Mouse (Mus musculus): ENCODE measurements around the gene Sema3c. TPM values are rescaled to one million over a fixed set of nuclear protein-coding genes. Genes with fewer than 3 reads are reported as not detected.

The Sema3c gene
- polyA plus RNA-seq, 1 experiment: 5.6 TPM

DNA sequence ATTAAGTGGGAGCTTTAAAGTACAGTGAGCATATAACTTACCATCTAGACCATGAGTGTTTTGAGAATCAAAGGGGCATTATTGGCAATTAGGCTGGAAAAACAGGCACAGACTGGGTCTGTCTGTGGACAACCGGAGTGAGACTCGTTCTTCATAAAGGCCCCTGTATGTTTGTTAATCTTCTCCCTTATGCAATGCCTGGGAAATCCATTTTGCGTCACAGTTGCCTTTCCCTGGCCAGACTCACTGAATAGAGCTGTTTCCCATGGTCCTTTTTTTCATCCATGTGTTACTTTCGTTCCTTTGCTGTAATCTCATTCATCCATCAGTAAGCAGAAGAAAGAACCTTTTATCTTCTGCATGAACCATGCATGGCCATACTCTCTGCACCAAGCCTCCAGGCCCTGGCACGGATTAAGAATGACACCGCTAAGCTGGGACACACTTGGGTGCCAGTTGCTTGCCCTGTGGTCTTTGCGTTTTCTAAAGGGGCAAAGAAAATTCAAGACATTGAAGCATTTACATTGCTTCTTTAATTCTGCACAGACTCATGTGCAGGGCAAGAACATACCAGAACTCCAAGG lies 73.7 kb downstream of the Sema3c start:
- H3K27ac ChIP-seq (ENCODE audit: insufficient read depth, low read depth, low read length): no peak overlapping the region
- WGBS: 73% methylated on average over 7 of the region's 7 CpGs
- no peaks in the 10 kb centered on the region for H3K27me3 ChIP-seq (replicated peaks; ENCODE audit: control insufficient read depth, insufficient read depth, low read length)
- H3K4me3 ChIP-seq (ENCODE audit: insufficient read depth, low read depth, low read length): no peak overlapping the region
- no peaks in the 10 kb centered on the region for H3K4me1 ChIP-seq (ENCODE audit: control insufficient read depth, insufficient read depth, low read length)
- H3K36me3 ChIP-seq (ENCODE audit: control insufficient read depth, insufficient read depth, low read length): no peaks in the 10 kb centered on the region
- no peak for TF ChIP-seq CTCF (conservative IDR thresholded peaks at IDR 0.05; ENCODE audit: insufficient read depth, insufficient read length, low read depth, low read length)
- TF ChIP-seq POLR2A (IDR thresholded peaks at IDR 0.05; ENCODE audit: low read depth, low read length): no peak
- DNase-seq: no peak

DNA sequence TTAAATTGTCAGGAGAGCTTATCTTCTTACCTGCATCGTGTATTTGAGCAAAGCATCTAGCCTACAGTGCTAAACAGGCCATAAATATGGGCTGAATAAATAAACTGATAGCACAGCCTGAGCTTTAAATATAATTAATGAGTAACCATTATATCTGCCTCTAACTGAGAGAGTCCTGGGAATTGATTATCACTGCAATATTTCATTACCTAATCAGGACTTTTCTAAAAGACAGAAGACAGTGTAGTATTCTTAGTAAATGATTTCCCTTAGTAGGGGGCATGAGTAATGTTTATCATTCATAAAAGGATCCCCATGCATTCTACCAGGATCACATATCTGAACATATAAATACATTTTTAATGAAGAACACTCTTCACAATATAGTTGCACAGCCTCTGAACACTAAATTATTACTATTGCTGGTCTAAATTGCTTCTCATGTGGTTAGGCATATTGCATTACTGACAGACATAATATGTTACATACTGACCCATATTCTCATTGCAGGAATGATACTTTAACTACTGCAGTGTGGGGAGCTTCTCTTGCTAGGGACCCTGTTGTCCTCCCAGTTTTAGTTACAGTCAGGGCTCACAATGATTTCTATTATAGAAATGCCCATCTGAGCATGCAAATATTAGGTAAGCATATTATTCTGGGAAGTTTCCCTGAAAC lies 74.9 kb downstream of the Sema3c start:
- DNase-seq: no peak
- no peak overlapping the region for H3K27ac ChIP-seq (ENCODE audit: insufficient read depth, low read depth, low read length)
- H3K36me3 ChIP-seq (ENCODE audit: control insufficient read depth, insufficient read depth, low read length): no peaks in the 10 kb centered on the region
- WGBS: 9% methylated on average over 1 of the region's 1 CpGs
- TF ChIP-seq POLR2A (IDR thresholded peaks at IDR 0.05; ENCODE audit: low read depth, low read length) (no peak), CTCF (conservative IDR thresholded peaks at IDR 0.05; ENCODE audit: insufficient read depth, insufficient read length, low read depth, low read length) (no peak)
- no peaks in the 10 kb centered on the region for H3K27me3 ChIP-seq (replicated peaks; ENCODE audit: control insufficient read depth, insufficient read depth, low read length)
- H3K4me1 ChIP-seq (ENCODE audit: control insufficient read depth, insufficient read depth, low read length): no peaks in the 10 kb centered on the region
- no peak overlapping the region for H3K4me3 ChIP-seq (ENCODE audit: insufficient read depth, low read depth, low read length)

DNA sequence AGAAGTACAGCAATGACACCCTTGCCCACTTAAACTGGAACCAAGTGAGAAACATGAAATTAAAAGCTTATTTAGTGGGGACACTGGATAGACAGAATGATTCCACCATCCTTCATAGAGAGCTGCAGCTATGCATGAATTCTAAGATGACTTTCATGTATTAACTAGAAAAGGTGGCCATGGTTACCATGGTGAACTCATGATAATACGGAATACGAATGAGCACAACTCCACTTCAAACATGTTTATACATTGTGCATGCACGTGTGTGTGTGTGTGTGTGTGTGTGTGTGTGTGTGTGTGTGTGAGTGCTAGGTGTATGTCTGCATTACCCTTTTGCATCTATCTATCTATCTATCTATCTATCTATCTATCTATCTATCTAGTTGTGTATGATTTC lies 87.1 kb downstream of the Sema3c start:
- no peaks in the 10 kb centered on the region for H3K36me3 ChIP-seq (ENCODE audit: control insufficient read depth, insufficient read depth, low read length)
- H3K4me3 ChIP-seq (ENCODE audit: insufficient read depth, low read depth, low read length): no peak overlapping the region
- WGBS: 77% methylated on average over 3 of the region's 3 CpGs
- no peaks in the 10 kb centered on the region for H3K4me1 ChIP-seq (ENCODE audit: control insufficient read depth, insufficient read depth, low read length)
- no peaks in the 10 kb centered on the region for H3K27me3 ChIP-seq (replicated peaks; ENCODE audit: control insufficient read depth, insufficient read depth, low read length)
- no peak overlapping the region for H3K27ac ChIP-seq (ENCODE audit: insufficient read depth, low read depth, low read length)
- no peak for DNase-seq
- no peak for TF ChIP-seq CTCF (conservative IDR thresholded peaks at IDR 0.05; ENCODE audit: insufficient read depth, insufficient read length, low read depth, low read length)
- no peak for TF ChIP-seq POLR2A (IDR thresholded peaks at IDR 0.05; ENCODE audit: low read depth, low read length)

- DNase-seq: no peak
- no peak overlapping the region for H3K4me3 ChIP-seq (ENCODE audit: insufficient read depth, low read depth, low read length)
- H3K27me3 ChIP-seq (replicated peaks; ENCODE audit: control insufficient read depth, insufficient read depth, low read length): no peaks in the 10 kb centered on the region
- no peak overlapping the region for H3K27ac ChIP-seq (ENCODE audit: insufficient read depth, low read depth, low read length)
- no peak for TF ChIP-seq POLR2A (IDR thresholded peaks at IDR 0.05; ENCODE audit: low read depth, low read length)
- no peak for TF ChIP-seq CTCF (conservative IDR thresholded peaks at IDR 0.05; ENCODE audit: insufficient read depth, insufficient read length, low read depth, low read length)
- H3K36me3 ChIP-seq (ENCODE audit: control insufficient read depth, insufficient read depth, low read length): no peaks in the 10 kb centered on the region
- H3K4me1 ChIP-seq (ENCODE audit: control insufficient read depth, insufficient read depth, low read length): no peaks in the 10 kb centered on the region
Observed at GRCm38 (mm10) chr5:17671356-17671755, 97.3 kb downstream of the Sema3c start.

DNA sequence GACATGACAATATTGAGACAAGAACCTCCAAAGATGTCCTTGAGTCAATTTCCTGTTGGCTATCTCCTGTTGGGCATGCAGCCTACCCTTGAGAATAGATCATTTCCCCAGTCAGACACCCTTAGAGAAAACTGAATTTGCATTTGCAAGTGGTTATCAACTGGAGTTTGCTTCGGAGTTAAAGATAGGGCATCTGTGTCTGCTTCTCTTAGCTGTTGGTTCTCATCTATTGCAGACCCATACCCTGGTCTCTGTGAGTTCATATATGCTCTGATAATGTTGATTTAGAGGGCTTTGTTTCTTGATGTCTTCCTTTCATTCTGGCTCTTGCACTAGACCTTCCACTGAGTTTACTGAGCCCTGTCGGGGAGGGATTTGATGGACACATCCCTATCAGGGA lies 106.8 kb downstream of the Sema3c start:
- WGBS: 77% methylated on average over 2 of the region's 2 CpGs
- H3K36me3 ChIP-seq (ENCODE audit: control insufficient read depth, insufficient read depth, low read length): no peaks in the 10 kb centered on the region
- DNase-seq: no peak
- H3K27ac ChIP-seq (ENCODE audit: insufficient read depth, low read depth, low read length): no peak overlapping the region
- H3K27me3 ChIP-seq (replicated peaks; ENCODE audit: control insufficient read depth, insufficient read depth, low read length): no peaks in the 10 kb centered on the region
- no peak overlapping the region for H3K4me3 ChIP-seq (ENCODE audit: insufficient read depth, low read depth, low read length)
- H3K4me1 ChIP-seq (ENCODE audit: control insufficient read depth, insufficient read depth, low read length): no peaks in the 10 kb centered on the region
- TF ChIP-seq POLR2A (IDR thresholded peaks at IDR 0.05; ENCODE audit: low read depth, low read length) (no peak), CTCF (conservative IDR thresholded peaks at IDR 0.05; ENCODE audit: insufficient read depth, insufficient read length, low read depth, low read length) (no peak)

GRCm38 (mm10) chr5:17689121-17689520 lies 115.0 kb downstream of the Sema3c start:
- peak; percentile 4 for DNase-seq

DNA sequence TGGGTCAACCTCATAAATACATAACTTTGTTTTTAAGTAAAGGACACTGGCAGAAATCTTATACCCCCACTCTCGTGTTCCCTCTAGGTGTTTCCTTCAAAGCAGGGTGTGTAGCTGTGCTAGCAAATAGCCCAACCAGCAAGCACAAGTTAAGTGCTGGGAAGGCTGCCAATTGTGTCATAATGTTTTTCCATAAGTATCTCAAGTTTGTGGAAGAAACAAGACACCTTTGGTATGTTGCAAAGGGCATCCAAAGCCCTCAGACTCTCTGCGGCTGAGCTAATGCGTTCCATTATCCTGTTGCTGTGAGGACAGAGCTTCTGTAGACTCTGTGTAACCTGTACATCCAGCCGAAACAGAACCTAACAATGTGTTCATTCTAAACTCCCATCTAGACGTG lies 115.5 kb downstream of the Sema3c start:
- H3K27ac ChIP-seq (ENCODE audit: insufficient read depth, low read depth, low read length): no peak overlapping the region
- 55% methylated on average over 5 of the region's 5 CpGs for WGBS
- TF ChIP-seq CTCF (conservative IDR thresholded peaks at IDR 0.05; ENCODE audit: insufficient read depth, insufficient read length, low read depth, low read length) (no peak), POLR2A (IDR thresholded peaks at IDR 0.05; ENCODE audit: low read depth, low read length) (no peak)
- H3K27me3 ChIP-seq (replicated peaks; ENCODE audit: control insufficient read depth, insufficient read depth, low read length): no peaks in the 10 kb centered on the region
- H3K4me1 ChIP-seq (ENCODE audit: control insufficient read depth, insufficient read depth, low read length): no peaks in the 10 kb centered on the region
- H3K36me3 ChIP-seq (ENCODE audit: control insufficient read depth, insufficient read depth, low read length): no peaks in the 10 kb centered on the region
- H3K4me3 ChIP-seq (ENCODE audit: insufficient read depth, low read depth, low read length): no peak overlapping the region
- DNase-seq: peak; percentile 42

More at GRCm38 (mm10) chr5:17689121-17689520, 115.0 kb downstream of the Sema3c start:
- Histone ChIP-seq H3K36me3 (ENCODE audit: control insufficient read depth, insufficient read depth, low read length) (no peaks in the 10 kb centered on the region), H3K27ac (ENCODE audit: insufficient read depth, low read depth, low read length) (no peak overlapping the region), H3K27me3 (replicated peaks; ENCODE audit: control insufficient read depth, insufficient read depth, low read length) (no peaks in the 10 kb centered on the region), H3K4me3 (ENCODE audit: insufficient read depth, low read depth, low read length) (no peak overlapping the region), H3K4me1 (ENCODE audit: control insufficient read depth, insufficient read depth, low read length) (no peaks in the 10 kb centered on the region)
- WGBS: 56% methylated on average over 2 of the region's 2 CpGs
- TF ChIP-seq POLR2A (IDR thresholded peaks at IDR 0.05; ENCODE audit: low read depth, low read length): no peak
- no peak for TF ChIP-seq CTCF (conservative IDR thresholded peaks at IDR 0.05; ENCODE audit: insufficient read depth, insufficient read length, low read depth, low read length)
